Mouse (Mus musculus): ENCODE measurements around the gene Bmp8a. TPM values are rescaled to one million over a fixed set of nuclear protein-coding genes. Genes with fewer than 3 reads are reported as not detected.
"Not testable (repeated sequence)": the region's sequence is repeated elsewhere in the genome, so short reads cannot be mapped to it uniquely, and the experiment has no call there.

Bmp8a gene
- polyA plus RNA-seq, 1 experiment from 2014 or later, result 0.20 TPM

- ATAC-seq (replicated peaks; ENCODE audit: extremely low read depth, insufficient read depth, low FRiP score); H3K27ac ChIP-seq (ENCODE audit: low read length); H3K4me1 ChIP-seq (ENCODE audit: control insufficient read depth, insufficient read depth, low read length); H3K36me3 ChIP-seq (ENCODE audit: control insufficient read depth, insufficient read depth); H3K9me3 ChIP-seq (replicated peaks; ENCODE audit: control insufficient read depth, low read length); H3K9ac ChIP-seq (ENCODE audit: low read length): not testable (repeated sequence)
- Histone ChIP-seq H3K4me3 (ENCODE audit: low read length) (peak overlapping the region; percentile 35; the same call in 1 of the 2 replicates), H3K27me3 (ENCODE audit: control insufficient read depth, insufficient read depth, low read length) (peaks cover 11% of the 10 kb centered on the region), H3K4me2 (ENCODE audit: low read depth, low read length) (peak overlapping the region; percentile 49)
- WGBS, result 5% methylated on average over 16 of the region's 38 CpGs
Measured at GRCm38 (mm10) chr4:123322910-123323309, 20.1 kb downstream of the Bmp8a start.

- H3K9ac ChIP-seq (ENCODE audit: low read length), result no peak overlapping the region
- no peaks in the 10 kb centered on the region for H3K4me1 ChIP-seq (ENCODE audit: control insufficient read depth, insufficient read depth, low read length)
- no peak overlapping the region for H3K4me3 ChIP-seq (ENCODE audit: low read length)
- ATAC-seq (replicated peaks; ENCODE audit: extremely low read depth, insufficient read depth, low FRiP score), result no peak
- no peaks in the 10 kb centered on the region for H3K36me3 ChIP-seq (ENCODE audit: control insufficient read depth, insufficient read depth)
- H3K27me3 ChIP-seq (ENCODE audit: control insufficient read depth, insufficient read depth, low read length), result no peaks in the 10 kb centered on the region
- peaks cover 4% of the 10 kb centered on the region; the same call in 1 of the 2 replicates for H3K9me3 ChIP-seq (replicated peaks; ENCODE audit: control insufficient read depth, low read length)
- H3K27ac ChIP-seq (ENCODE audit: low read length), result no peak overlapping the region
- 79% methylated on average over 3 of the region's 3 CpGs for WGBS
- H3K4me2 ChIP-seq (ENCODE audit: low read depth, low read length), result no peak overlapping the region
Measured at GRCm38 (mm10) chr4:123314497-123314896, 28.6 kb downstream of the Bmp8a start.

GRCm38 (mm10) chr4:123313010-123313409 lies 30.0 kb downstream of the Bmp8a start:
- Histone ChIP-seq H3K27me3 (ENCODE audit: control insufficient read depth, insufficient read depth, low read length) (no peaks in the 10 kb centered on the region), H3K9me3 (replicated peaks; ENCODE audit: control insufficient read depth, low read length) (peaks cover 4% of the 10 kb centered on the region; the same call in 1 of the 2 replicates), H3K4me2 (ENCODE audit: low read depth, low read length) (no peak overlapping the region), H3K36me3 (ENCODE audit: control insufficient read depth, insufficient read depth) (no peaks in the 10 kb centered on the region), H3K9ac (ENCODE audit: low read length) (no peak overlapping the region), H3K4me1 (ENCODE audit: control insufficient read depth, insufficient read depth, low read length) (peaks cover 9% of the 10 kb centered on the region), H3K4me3 (ENCODE audit: low read length) (no peak overlapping the region), H3K27ac (ENCODE audit: low read length) (no peak overlapping the region)
- no peak for ATAC-seq (replicated peaks; ENCODE audit: extremely low read depth, insufficient read depth, low FRiP score)
- 67% methylated on average over 6 of the region's 6 CpGs for WGBS

- Histone ChIP-seq H3K4me2 (ENCODE audit: low read depth, low read length) (no peak overlapping the region), H3K4me3 (ENCODE audit: low read length) (no peak overlapping the region), H3K4me1 (ENCODE audit: control insufficient read depth, insufficient read depth, low read length) (peaks cover 13% of the 10 kb centered on the region), H3K36me3 (ENCODE audit: control insufficient read depth, insufficient read depth) (no peaks in the 10 kb centered on the region), H3K27me3 (ENCODE audit: control insufficient read depth, insufficient read depth, low read length) (no peaks in the 10 kb centered on the region), H3K27ac (ENCODE audit: low read length) (no peak overlapping the region), H3K9me3 (replicated peaks; ENCODE audit: control insufficient read depth, low read length) (peaks cover 4% of the 10 kb centered on the region; the same call in 1 of the 2 replicates), H3K9ac (ENCODE audit: low read length) (no peak overlapping the region)
- ATAC-seq (replicated peaks; ENCODE audit: extremely low read depth, insufficient read depth, low FRiP score), result no peak
- WGBS, result 79% methylated on average over 7 of the region's 7 CpGs
Measured at GRCm38 (mm10) chr4:123311845-123312244, 31.2 kb downstream of the Bmp8a start.

- peak; percentile 68 for ATAC-seq (replicated peaks; ENCODE audit: extremely low read depth, insufficient read depth, low FRiP score)
- H3K36me3 ChIP-seq (ENCODE audit: control insufficient read depth, insufficient read depth), result peaks cover 7% of the 10 kb centered on the region
- peaks cover 10% of the 10 kb centered on the region; the same call in 1 of the 2 replicates for H3K9me3 ChIP-seq (replicated peaks; ENCODE audit: control insufficient read depth, low read length)
- WGBS, result 28% methylated on average over 3 of the region's 3 CpGs
- no peak overlapping the region for H3K27ac ChIP-seq (ENCODE audit: low read length)
- H3K27me3 ChIP-seq (ENCODE audit: control insufficient read depth, insufficient read depth, low read length), result no peaks in the 10 kb centered on the region
- H3K4me3 ChIP-seq (ENCODE audit: low read length), result no peak overlapping the region
- H3K4me1 ChIP-seq (ENCODE audit: control insufficient read depth, insufficient read depth, low read length), result peaks cover 13% of the 10 kb centered on the region
- no peak overlapping the region for H3K9ac ChIP-seq (ENCODE audit: low read length)
- H3K4me2 ChIP-seq (ENCODE audit: low read depth, low read length), result no peak overlapping the region
Measured at GRCm38 (mm10) chr4:123308292-123308691, 34.8 kb downstream of the Bmp8a start.

GRCm38 (mm10) chr4:123306999-123307398 lies 36.1 kb downstream of the Bmp8a start:
- WGBS, result 85% methylated on average over 10 of the region's 10 CpGs
- no peak overlapping the region for H3K4me3 ChIP-seq (ENCODE audit: low read length)

GRCm38 (mm10) chr4:123305789-123306188 lies 37.3 kb downstream of the Bmp8a start:
- H3K9ac ChIP-seq (ENCODE audit: low read length), result no peak overlapping the region
- 0 out of 2 replicates have a peak, but pooled peaks cover 6% of the 10 kb centered on the region for H3K9me3 ChIP-seq (replicated peaks; ENCODE audit: control insufficient read depth, low read length)
- peaks cover 13% of the 10 kb centered on the region for H3K4me1 ChIP-seq (ENCODE audit: control insufficient read depth, insufficient read depth, low read length)
- peaks cover 21% of the 10 kb centered on the region for H3K36me3 ChIP-seq (ENCODE audit: control insufficient read depth, insufficient read depth)
- H3K4me2 ChIP-seq (ENCODE audit: low read depth, low read length), result no peak overlapping the region
- H3K27ac ChIP-seq (ENCODE audit: low read length), result no peak overlapping the region
- no peaks in the 10 kb centered on the region for H3K27me3 ChIP-seq (ENCODE audit: control insufficient read depth, insufficient read depth, low read length)
- WGBS, result 19% methylated on average over 3 of the region's 3 CpGs
- ATAC-seq (replicated peaks; ENCODE audit: extremely low read depth, insufficient read depth, low FRiP score), result peak; percentile 23; the same call in 1 of the 2 replicates
- H3K4me3 ChIP-seq (ENCODE audit: low read length), result no peak overlapping the region

More at GRCm38 (mm10) chr4:123306999-123307398, 36.1 kb downstream of the Bmp8a start:
- no peak for ATAC-seq (replicated peaks; ENCODE audit: extremely low read depth, insufficient read depth, low FRiP score)
- Histone ChIP-seq H3K36me3 (ENCODE audit: control insufficient read depth, insufficient read depth) (peaks cover 16% of the 10 kb centered on the region), H3K9me3 (replicated peaks; ENCODE audit: control insufficient read depth, low read length) (peaks cover 10% of the 10 kb centered on the region; the same call in 1 of the 2 replicates), H3K4me2 (ENCODE audit: low read depth, low read length) (no peak overlapping the region), H3K9ac (ENCODE audit: low read length) (no peak overlapping the region), H3K4me1 (ENCODE audit: control insufficient read depth, insufficient read depth, low read length) (peaks cover 13% of the 10 kb centered on the region), H3K27ac (ENCODE audit: low read length) (no peak overlapping the region), H3K27me3 (ENCODE audit: control insufficient read depth, insufficient read depth, low read length) (no peaks in the 10 kb centered on the region)

GRCm38 (mm10) chr4:123298980-123299670 lies 43.9 kb downstream of the Bmp8a start:
- ATAC-seq (replicated peaks; ENCODE audit: extremely low read depth, insufficient read depth, low FRiP score), result no peak
- Histone ChIP-seq H3K27me3 (ENCODE audit: control insufficient read depth, insufficient read depth, low read length) (no peaks in the 10 kb centered on the region), H3K9ac (ENCODE audit: low read length) (no peak overlapping the region), H3K4me3 (ENCODE audit: low read length) (no peak overlapping the region), H3K4me1 (ENCODE audit: control insufficient read depth, insufficient read depth, low read length) (peaks cover 11% of the 10 kb centered on the region), H3K27ac (ENCODE audit: low read length) (no peak overlapping the region), H3K36me3 (ENCODE audit: control insufficient read depth, insufficient read depth) (peaks cover 75% of the 10 kb centered on the region), H3K9me3 (replicated peaks; ENCODE audit: control insufficient read depth, low read length) (0 out of 2 replicates have a peak, but pooled peaks cover 5% of the 10 kb centered on the region), H3K4me2 (ENCODE audit: low read depth, low read length) (no peak overlapping the region)
- WGBS, result 83% methylated on average over 11 of the region's 11 CpGs

GRCm38 (mm10) chr4:123298226-123298625 lies 44.8 kb downstream of the Bmp8a start:
- Histone ChIP-seq H3K4me2 (ENCODE audit: low read depth, low read length) (no peak overlapping the region), H3K27ac (ENCODE audit: low read length) (no peak overlapping the region), H3K9ac (ENCODE audit: low read length) (no peak overlapping the region), H3K36me3 (ENCODE audit: control insufficient read depth, insufficient read depth) (peaks cover 75% of the 10 kb centered on the region), H3K4me3 (ENCODE audit: low read length) (no peak overlapping the region), H3K4me1 (ENCODE audit: control insufficient read depth, insufficient read depth, low read length) (peaks cover 14% of the 10 kb centered on the region), H3K9me3 (replicated peaks; ENCODE audit: control insufficient read depth, low read length) (no peaks in the 10 kb centered on the region), H3K27me3 (ENCODE audit: control insufficient read depth, insufficient read depth, low read length) (no peaks in the 10 kb centered on the region)
- WGBS, result 60% methylated on average over 4 of the region's 4 CpGs
- no peak for ATAC-seq (replicated peaks; ENCODE audit: extremely low read depth, insufficient read depth, low FRiP score)
